In genomic region chr8:108718031-108718430, GRCm38 (mm10) we compare ENCODE assay signal across 8 mouse cellular contexts.
A peak's percentile ranks its signal among the peaks of the same experiment; 100 is the strongest.
DNase-seq lines count a peak whose midpoint lies in the region; ATAC-seq and TF ChIP-seq lines count a peak whose summit lies in the region.

No protein-coding gene starts in this region.

- no peak for TF ChIP-seq POLR2A in ES-Bruce4 (IDR thresholded peaks at IDR 0.05; ENCODE audit: insufficient read depth, low read length)

- H3K4me2 ChIP-seq in hindbrain, embryonic 14.5 days (replicated peaks): peak overlapping the region; percentile 92
- peak overlapping the region; percentile 9; the same call in 1 of the 2 replicates for H3K4me2 ChIP-seq in liver, postnatal 0 days (ENCODE audit: low read depth, low read length)

- 0 out of 2 replicates have a peak overlapping the region, but pooled peaks have one; percentile 20 for H3K4me3 ChIP-seq in ES-Bruce4 (ENCODE audit: low read depth, low read length)
- peak overlapping the region; percentile 75 for H3K4me3 ChIP-seq in hindbrain, embryonic 14.5 days (replicated peaks; ENCODE audit: low read length)
- H3K4me3 ChIP-seq in liver, postnatal 0 days (ENCODE audit: low read depth, low read length): no peak overlapping the region

- TF ChIP-seq CTCF in ES-Bruce4 (IDR thresholded peaks at IDR 0.05; ENCODE audit: low read depth, low read length): no peak
- TF ChIP-seq CTCF in liver, postnatal 0 days (IDR thresholded peaks at IDR 0.05; ENCODE audit: low read depth): no peak

- no peak for ATAC-seq in hindbrain, embryonic 14.5 days (ENCODE audit: low FRiP score)
- no peak for ATAC-seq in liver, postnatal 0 days
- ATAC-seq in frontal cortex, adult (ENCODE audit: low TSS enrichment): no peak

- no peaks in the 10 kb centered on the region for H3K27me3 ChIP-seq in ES-Bruce4 (ENCODE audit: control insufficient read depth, insufficient read depth, low read length, poor library complexity, severe bottlenecking)
- H3K27me3 ChIP-seq in hindbrain, embryonic 14.5 days (ENCODE audit: control insufficient read depth, insufficient read depth, low read length): peaks cover 48% of the 10 kb centered on the region
- H3K27me3 ChIP-seq in liver, postnatal 0 days (ENCODE audit: insufficient read depth, low read length): 0 out of 2 replicates have a peak, but pooled peaks cover 3% of the 10 kb centered on the region

- H3K9me3 ChIP-seq in ES-Bruce4 (replicated peaks; ENCODE audit: control insufficient read depth, insufficient read depth, low read length, poor library complexity, severe bottlenecking): no peaks in the 10 kb centered on the region
- H3K9me3 ChIP-seq in hindbrain, embryonic 14.5 days (ENCODE audit: control insufficient read depth, low read length): no peaks in the 10 kb centered on the region
- no peaks in the 10 kb centered on the region for H3K9me3 ChIP-seq in liver, postnatal 0 days (ENCODE audit: low read length)

- WGBS in hindbrain, embryonic 14.5 days: 32% methylated on average over 6 of the region's 6 CpGs
- WGBS in liver, postnatal 0 days (ENCODE audit: insufficient replicate concordance): 43% methylated on average over 6 of the region's 6 CpGs

- TF ChIP-seq EP300 in ES-Bruce4 (IDR thresholded peaks at IDR 0.05; ENCODE audit: insufficient read depth, low read depth, low read length): no peak
- no peak for TF ChIP-seq EP300 in liver, postnatal 0 days (IDR thresholded peaks at IDR 0.05; ENCODE audit: low read depth)

- peak; percentile 54 for DNase-seq in ZHBTc4 (ENCODE audit: low read depth, low spot score)
- no peak for DNase-seq in hindbrain, embryonic 14.5 days (ENCODE audit: low spot score)
- DNase-seq in liver, postnatal 0 days: no peak
- no peak for DNase-seq in spleen, postnatal 36 days (ENCODE audit: low spot score in 2 of 2)
- no peak for DNase-seq in thymus, postnatal 0 days (ENCODE audit: low spot score)
- no peak for DNase-seq in cerebellum, postnatal 10 days

- H3K36me3 ChIP-seq in ES-Bruce4 (ENCODE audit: control insufficient read depth, insufficient read depth, low read length, poor library complexity, severe bottlenecking): no peaks in the 10 kb centered on the region
- H3K36me3 ChIP-seq in hindbrain, embryonic 14.5 days (replicated peaks; ENCODE audit: control insufficient read depth, insufficient read depth): no peaks in the 10 kb centered on the region
- no peaks in the 10 kb centered on the region for H3K36me3 ChIP-seq in liver, postnatal 0 days (replicated peaks; ENCODE audit: insufficient read depth, low read length)

- no peak overlapping the region for H3K27ac ChIP-seq in ES-Bruce4 (ENCODE audit: insufficient read depth, low read length)
- peak overlapping the region; percentile 41 for H3K27ac ChIP-seq in hindbrain, embryonic 14.5 days
- H3K27ac ChIP-seq in liver, postnatal 0 days (ENCODE audit: low read depth): no peak overlapping the region

- no peak overlapping the region for H3K9ac ChIP-seq in ES-Bruce4 (ENCODE audit: low read depth, poor library complexity, severe bottlenecking)
- H3K9ac ChIP-seq in hindbrain, embryonic 14.5 days: peak overlapping the region; percentile 42
- H3K9ac ChIP-seq in liver, postnatal 0 days (replicated peaks): no peak overlapping the region

- peaks cover 3% of the 10 kb centered on the region for H3K4me1 ChIP-seq in ES-Bruce4 (ENCODE audit: control insufficient read depth, insufficient read depth, low read length)
- peaks cover 60% of the 10 kb centered on the region for H3K4me1 ChIP-seq in hindbrain, embryonic 14.5 days (replicated peaks; ENCODE audit: control insufficient read depth, insufficient read depth, low read length)
- H3K4me1 ChIP-seq in liver, postnatal 0 days (ENCODE audit: insufficient read depth): peaks cover 35% of the 10 kb centered on the region
